Mouse (Mus musculus) adrenal gland, postnatal 25 days (tissue): ENCODE data around the gene Tmem115. TPM values are rescaled to one million over a fixed set of nuclear protein-coding genes. Genes with fewer than 3 reads are reported as not detected.

Experiments used
- DNase-seq: peaks from one replicate; pipeline ENCODE4 v3.0.0; 2021; ENCODE audit warnings: mixed read lengths
- long read RNA-seq: library from polyadenylated mRNA; stranded (forward); transcript quantifications from one replicate; pipeline ENCODE4 v2.0.0, GENCODE M21; 2021
- total RNA-seq: library from RNA; stranded (reverse); gene quantifications from 2 replicates; pipeline ENCODE4 v1.2.3, GENCODE M21; 2021

The Tmem115 gene
- total RNA-seq = 44.5 and 47.6 TPM in 2 replicates
- long read RNA-seq, transcript Tmem115-201 (2 exons, 2,194 nt) = major isoform, 96 of 102 reads
- long read RNA-seq, partial matches to known transcripts = 4 of 102 reads
- long read RNA-seq, other reads (novel, unspliced or antisense) = 2 of 102 reads

DNA sequence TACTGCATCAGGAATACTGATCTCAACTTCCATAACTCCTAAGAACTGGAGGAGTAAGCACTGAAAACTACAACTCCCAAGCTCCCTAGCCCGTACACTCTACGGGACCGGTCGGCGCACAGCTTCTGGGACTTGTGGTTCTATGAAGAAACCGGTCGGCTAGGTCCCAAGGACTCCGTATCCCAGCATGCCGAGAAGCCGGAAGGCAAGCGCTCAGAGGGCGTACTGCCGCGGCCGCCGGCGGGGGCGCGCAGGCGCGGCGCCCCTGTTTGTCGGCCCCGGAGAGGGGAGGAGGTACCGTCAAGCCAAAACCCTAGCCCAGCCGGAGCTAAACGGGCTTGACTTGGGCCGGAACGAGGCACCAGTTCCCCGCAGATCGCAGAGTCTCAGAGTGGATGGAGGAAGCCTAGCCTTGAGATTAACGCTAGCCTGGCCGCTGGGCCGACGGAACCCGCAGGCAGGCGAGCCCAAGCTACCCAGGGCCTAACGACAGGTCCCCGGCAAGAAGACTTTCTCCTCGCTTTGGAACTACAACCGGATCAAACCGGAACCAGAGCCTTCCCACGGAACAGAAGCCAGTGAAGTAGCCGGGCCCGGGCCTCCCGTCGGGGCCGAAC is at the start of gene Tmem115:
Tmem115 (plus strand) TSS at position 155 of the 617 bp plus-strand sequence.
- DNase-seq = peak; percentile 87

DNA sequence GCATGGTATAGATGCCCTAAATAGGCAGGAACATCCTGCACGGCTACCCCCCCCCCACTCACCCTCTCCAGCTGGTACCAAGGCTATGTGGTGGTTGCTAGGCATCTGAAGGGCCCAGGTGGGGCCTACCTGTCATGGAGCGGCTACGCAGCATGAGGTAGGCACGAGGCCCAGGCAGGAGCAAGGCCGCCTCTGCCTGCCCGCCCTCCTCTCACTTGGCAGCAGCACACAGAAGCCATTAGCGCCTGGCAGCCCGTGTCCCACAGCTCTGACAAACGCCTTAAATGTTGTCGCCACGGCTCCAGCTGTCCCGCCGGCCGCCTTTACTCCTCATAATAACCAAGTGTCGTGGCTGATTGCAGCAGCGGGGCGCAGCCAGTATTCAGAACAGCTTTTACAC is 49.4 kb upstream of the Tmem115 start:
- DNase-seq = peak; percentile 14

DNA sequence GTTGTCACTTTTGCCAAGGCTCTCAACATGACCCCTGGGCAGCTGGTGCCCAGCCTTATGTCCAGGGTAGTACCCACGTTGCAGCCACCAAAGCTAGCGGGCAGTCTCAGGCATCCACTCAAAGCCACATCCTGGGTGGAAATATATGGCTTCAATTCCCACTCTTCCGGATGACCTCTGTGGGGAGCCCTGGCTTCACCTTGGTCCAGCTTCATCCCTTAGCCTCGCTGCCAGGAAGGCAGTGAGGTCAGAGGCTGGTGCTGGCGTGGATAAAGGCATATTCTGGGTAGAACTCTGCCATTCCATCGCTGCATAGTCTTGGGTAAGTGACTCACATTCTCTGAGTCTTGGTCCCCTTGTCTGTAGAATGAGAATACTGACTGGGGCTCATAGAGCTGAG is 49.0 kb upstream of the Tmem115 start:
- DNase-seq = no peak

DNA sequence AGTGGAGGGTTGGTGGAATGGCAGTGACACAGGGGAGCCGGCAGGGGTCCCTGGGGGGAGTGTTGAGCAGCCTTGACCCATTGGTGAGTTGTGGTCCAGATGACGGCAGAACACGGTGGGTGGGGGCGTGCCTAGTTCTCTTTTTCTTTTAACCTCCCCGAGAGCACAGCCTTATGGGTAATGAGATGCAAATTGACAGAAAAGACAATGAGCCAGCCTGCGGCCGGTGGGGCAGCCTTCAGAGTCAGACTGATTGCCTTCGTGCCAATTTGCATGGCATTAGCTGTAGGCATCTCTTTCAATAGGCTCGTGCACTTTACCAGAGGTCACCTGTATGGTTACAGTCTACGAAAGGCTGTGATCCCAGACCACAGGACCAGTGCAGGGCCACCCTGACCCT is 47.7 kb upstream of the Tmem115 start:
- DNase-seq = no peak

DNA sequence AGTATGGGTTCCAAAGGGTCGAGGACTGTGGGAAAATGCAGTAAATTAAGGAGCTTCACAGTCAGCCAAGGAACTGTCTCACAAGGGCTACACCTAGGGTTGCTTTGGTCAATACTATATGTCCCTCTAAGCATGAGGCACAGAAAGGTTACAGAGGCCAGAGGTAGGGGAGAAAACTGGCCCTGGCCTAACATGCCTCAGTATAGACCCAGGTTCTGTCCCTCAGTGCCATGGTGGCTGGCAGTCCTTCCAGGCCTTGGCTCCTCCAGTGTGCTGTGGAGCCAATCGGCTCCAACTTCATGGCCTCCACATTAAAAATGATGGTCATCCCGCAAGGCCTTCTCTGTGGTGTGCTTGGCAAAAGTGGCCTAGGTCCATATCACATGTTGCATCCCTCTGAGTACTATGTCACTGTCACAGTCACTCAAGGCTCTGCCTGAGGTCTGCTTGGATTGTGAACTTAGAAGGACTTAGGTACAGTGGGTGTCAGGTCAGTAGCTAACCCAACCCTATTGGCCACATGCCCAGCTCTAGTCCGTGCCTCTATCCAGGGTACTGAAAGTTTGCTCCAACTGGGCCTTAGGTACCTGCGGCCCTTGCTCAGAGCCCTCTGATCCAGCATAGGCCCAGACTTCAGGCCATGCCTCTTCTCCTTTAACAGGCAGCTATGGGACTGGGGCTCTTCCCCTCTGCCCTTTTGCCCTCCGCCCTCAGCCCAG is 47.1 kb upstream of the Tmem115 start:
- peak; percentile 38 for DNase-seq

GRCm38 (mm10) chr9:107490146-107490545 is 43.6 kb upstream of the Tmem115 start:
- no peak for DNase-seq

- no peak for DNase-seq
Measured at GRCm38 (mm10) chr9:107490625-107491024, 43.1 kb upstream of the Tmem115 start.

DNA sequence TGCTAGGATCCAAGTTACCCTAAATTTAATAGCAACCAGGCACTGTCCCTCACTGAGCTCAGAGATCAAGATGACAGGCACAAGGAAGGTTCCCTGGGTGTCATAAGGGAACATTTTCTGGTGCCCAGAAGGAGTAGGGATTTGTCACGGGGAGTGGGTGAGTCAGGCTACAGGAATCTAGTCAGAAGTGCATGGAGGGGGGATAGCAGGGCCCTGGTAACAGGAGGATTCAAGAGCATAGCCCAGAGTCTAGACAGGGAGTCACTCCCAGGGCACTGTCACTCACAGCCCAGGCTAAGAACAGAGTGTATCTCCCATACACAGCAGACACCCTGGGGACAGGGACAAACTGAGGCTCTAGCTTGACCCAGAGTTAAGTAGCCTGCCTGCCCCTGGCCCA is 40.2 kb upstream of the Tmem115 start:
- DNase-seq = no peak

DNA sequence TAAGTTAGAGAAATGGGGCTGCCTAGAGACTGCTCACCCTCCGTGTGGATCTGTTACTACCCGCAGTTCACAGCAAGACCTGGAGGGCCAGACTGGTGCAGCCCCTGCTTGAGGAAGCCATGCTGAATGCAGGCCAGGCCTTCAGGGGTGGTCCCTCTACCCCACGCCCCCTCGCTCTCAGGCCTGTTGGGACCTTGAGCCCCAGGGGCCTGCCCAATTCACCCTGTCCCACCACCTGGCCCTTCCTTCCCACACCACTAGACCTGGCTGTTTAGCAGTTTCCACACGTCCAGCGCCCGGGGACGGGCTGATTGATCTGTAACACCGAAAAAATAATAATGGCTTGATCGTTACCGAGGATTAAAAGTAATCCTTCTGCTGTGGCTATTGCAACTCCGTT is 39.5 kb upstream of the Tmem115 start:
- DNase-seq = no peak

GRCm38 (mm10) chr9:107496359-107496758 is 37.4 kb upstream of the Tmem115 start:
- DNase-seq = no peak

DNA sequence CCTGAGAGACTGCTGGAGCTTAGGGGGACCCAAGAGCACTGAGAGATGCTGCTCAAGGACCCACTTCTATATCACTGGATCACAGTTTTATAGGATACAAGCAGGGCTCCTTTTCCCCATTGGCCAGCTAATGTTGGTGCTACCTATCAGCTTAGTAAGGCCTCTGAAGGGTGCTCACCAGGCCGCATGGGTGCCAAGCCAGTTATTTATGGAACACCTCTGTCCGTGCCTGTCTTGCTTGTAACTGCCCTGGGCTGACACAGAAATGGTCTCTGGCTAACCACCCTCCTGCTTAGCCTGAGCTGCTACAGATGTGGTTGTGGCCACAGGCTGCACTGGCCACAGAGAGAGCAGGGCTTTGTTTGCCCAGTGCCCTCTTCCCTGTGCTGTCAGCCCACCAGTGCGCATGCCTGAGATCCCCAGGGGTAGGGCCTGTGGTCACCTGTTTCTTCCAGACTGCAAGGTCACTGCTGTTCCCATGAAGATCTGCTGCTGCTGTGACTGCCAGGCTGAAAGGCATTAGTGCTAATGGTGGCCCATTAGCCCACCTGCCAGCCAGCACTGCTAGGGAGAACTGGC is 32.9 kb upstream of the Tmem115 start:
- no peak for DNase-seq

DNA sequence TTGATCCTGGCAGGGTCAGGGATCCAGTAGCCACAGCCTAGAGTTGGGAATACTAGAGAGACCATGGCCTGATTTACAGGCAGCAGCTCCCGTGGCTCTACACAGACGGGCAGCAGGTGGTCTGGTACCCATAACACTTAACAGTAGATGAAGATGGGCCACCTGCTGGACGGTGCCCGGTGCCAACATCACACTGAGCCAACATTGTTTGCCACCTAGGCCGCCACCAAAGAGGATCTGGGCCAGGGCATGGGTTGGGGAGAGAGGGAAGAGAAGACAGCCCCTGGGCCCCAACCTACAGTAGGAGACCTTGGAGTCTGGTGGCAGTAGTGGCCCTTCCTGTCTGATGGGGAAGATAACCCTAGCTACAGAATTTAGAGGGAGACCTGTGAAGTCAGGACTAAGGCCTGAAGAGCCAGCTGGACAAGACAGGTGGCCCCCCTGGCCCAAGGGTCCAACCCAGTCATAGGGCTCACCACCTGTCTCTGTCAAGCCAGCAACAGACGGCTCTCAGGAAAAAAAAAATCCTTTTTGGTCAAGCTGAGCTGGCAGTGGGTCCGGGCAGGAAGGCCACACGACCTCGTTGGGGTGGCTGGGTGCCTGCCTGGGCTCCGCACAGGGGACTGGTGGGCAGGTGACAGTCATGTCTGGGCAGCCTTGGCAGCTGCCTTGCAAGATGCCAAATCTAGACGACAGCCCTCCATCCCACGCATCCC is 31.5 kb upstream of the Tmem115 start:
- no peak for DNase-seq

DNA sequence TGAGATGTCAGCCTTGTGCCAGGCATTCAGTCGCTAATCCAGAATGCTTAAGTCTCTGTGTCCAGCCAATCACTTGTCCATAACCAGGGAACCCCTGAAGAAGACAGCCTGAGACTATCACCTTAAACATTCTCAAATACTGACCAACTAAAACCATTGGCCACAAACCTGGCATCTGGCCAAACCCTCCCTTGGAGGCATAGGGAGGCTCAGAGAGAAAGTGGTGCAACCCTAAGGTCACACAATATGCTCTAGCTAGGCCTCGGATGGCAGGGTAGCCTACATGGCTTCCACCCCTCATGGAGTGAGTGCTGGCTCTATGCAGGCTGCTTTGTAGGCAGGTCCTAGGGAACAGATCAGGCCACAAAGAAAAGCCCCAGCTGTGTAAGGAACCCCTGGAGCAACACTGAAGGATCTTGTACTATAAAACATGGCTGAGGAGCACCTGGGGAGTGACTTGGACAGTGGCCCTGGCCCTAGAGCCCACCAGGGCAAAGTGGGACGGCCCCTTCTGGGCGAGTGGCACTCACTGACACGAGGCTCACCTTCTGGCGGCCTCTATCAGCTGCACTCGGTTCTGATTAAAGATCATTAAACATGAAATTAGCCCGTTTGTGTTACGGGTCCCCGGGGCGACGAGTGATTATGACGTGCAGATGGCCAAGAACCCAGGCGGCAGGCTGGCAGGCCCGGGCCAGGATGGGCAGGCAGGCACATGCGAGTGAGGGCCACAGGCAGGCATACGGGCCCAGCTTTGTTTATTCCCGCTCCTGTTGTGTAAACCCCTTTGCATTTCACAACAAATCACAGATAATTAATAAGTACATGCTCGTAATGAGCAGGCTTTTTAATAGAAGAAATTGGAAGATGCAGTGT is 28.8 kb upstream of the Tmem115 start:
- peak; percentile 15 for DNase-seq

DNA sequence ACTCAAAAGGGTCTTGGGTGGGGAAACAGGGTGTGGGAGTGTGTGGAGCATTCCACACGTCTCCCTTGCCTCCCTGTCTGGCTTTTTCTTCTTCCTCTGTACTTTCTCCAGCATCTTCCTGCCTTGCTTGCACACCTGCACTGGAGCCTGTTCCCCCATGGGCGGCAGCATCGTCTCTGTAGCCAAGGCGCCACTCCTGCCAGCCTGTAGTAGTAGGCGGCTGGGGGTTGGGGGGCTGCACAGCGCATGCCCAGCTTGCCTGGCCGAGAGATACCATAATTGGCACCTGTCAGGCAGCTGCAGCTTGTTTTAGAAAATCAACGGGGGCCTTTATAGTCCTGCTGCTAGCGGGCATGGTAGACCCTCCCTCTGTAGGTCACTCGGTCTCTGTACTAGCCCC is 25.5 kb upstream of the Tmem115 start:
- no peak for DNase-seq

DNA sequence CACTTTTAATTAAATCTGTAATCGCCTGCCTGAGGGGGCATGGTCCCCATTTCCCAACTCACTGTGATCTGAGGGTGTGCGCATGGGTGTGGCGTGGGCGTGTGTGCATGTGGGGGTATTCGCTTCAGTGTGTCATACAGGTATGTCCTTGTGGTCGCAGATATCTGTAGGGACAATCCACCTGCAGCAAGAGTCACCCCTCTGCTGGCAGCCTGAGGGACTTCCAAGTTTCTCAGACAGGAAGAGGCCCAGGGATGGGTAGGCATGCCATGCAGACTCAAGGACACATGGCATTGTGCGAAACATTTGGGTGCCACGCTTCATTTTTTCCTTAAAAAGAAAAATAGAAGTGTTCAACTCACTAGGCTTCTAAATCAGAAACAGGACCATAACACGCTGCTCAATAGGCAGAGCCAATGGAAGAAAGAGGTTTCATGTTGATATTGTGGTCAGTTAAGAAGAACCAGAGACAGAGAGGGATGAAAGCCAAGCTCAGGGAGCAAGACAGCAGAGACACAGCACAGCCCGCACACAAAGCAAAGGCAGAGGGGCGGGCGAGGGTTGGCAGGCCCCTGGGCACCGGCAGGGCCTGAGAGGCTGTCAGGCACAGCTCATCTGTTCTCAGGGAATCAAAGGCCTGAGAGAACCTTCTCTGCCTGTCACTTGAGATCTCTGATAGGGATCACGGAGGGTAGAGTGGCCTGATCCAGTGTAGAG is 23.2 kb upstream of the Tmem115 start:
- no peak for DNase-seq

DNA sequence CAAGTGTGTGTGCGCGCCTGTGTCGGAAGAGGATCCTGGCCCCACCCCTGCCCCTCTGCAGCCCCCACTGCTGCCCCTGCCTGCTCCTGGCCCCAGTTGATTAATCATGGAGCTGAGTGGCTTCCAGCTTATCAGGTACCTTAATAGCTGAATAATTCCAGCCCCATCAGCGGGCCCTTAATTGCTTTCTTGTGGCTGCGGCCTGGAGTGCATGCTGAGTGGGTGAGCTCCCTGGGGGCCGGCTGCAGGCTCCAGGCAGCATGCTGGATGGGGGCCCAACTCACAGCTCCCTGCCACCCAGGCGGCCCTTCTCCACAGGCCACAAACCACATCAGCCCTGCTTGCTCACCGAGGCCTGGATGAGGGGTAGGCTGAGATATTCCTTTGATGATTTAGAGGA is 22.3 kb upstream of the Tmem115 start:
- no peak for DNase-seq

DNA sequence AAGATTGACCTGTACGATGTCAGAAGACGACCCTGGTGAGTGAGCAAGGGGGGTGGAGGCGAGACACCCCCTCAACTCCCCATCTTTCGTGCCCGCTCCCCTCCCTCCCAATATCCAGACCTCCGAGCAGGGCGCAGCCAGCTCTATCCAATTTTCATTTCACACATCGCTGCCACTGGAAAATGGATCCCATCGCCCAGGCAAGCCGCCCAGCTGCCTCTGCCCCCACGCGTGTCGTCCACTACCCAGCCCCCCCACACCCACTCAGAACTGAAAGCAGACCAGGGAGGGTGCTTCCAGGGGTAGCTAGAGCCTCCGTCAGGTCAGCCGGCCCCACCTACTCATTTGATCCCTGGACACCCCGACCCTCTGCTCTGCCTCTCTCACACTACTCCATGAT is 21.4 kb upstream of the Tmem115 start:
- no peak for DNase-seq

- DNase-seq = peak; percentile 88
Measured at GRCm38 (mm10) chr9:107514303-107514955, 19.3 kb upstream of the Tmem115 start.

- DNase-seq = no peak
Measured at GRCm38 (mm10) chr9:107520331-107520730, 13.4 kb upstream of the Tmem115 start.

GRCm38 (mm10) chr9:107521190-107521589 is 12.6 kb upstream of the Tmem115 start:
- DNase-seq = no peak
